Mouse (Mus musculus): ENCODE data around the gene Il22ra2.

Gene Il22ra2

GRCm38 (mm10) chr10:19621408-19622048 lies at the start of gene Il22ra2:
Gene Il22ra2, plus strand, starts transcription at chr10:19621998.
- no peak for DNase-seq (ENCODE audit: low read depth)

GRCm38 (mm10) chr10:19577571-19577970 lies 44.2 kb upstream of the Il22ra2 start:
- no peak for DNase-seq (ENCODE audit: low read depth)

GRCm38 (mm10) chr10:19578001-19578400 lies 43.8 kb upstream of the Il22ra2 start:
- DNase-seq (ENCODE audit: low read depth): no peak

- DNase-seq (ENCODE audit: low read depth): no peak
These were observed 43.3 kb upstream of the Il22ra2 start for GRCm38 (mm10) chr10:19578409-19578986.

GRCm38 (mm10) chr10:19580660-19581059 lies 41.1 kb upstream of the Il22ra2 start:
- DNase-seq (ENCODE audit: low read depth): no peak

- no peak for DNase-seq (ENCODE audit: low read depth)
These were observed 39.8 kb upstream of the Il22ra2 start for GRCm38 (mm10) chr10:19581844-19582582.

- DNase-seq (ENCODE audit: low read depth): no peak
These were observed 38.9 kb upstream of the Il22ra2 start for GRCm38 (mm10) chr10:19582806-19583430.

- no peak for DNase-seq (ENCODE audit: low read depth)
These were observed 37.7 kb upstream of the Il22ra2 start for GRCm38 (mm10) chr10:19584064-19584463.

GRCm38 (mm10) chr10:19584846-19585245 lies 37.0 kb upstream of the Il22ra2 start:
- DNase-seq (ENCODE audit: low read depth): no peak

- DNase-seq (ENCODE audit: low read depth): no peak
These were observed 35.9 kb upstream of the Il22ra2 start for GRCm38 (mm10) chr10:19585860-19586259.

GRCm38 (mm10) chr10:19587281-19587680 lies 34.5 kb upstream of the Il22ra2 start:
- DNase-seq (ENCODE audit: low read depth): no peak

GRCm38 (mm10) chr10:19589626-19590025 lies 32.2 kb upstream of the Il22ra2 start:
- DNase-seq (ENCODE audit: low read depth): no peak

GRCm38 (mm10) chr10:19591286-19591640 lies 30.5 kb upstream of the Il22ra2 start:
- DNase-seq (ENCODE audit: low read depth): no peak

GRCm38 (mm10) chr10:19591641-19592441 lies 30.0 kb upstream of the Il22ra2 start, which contains the start of gene Ifngr1:
Gene Ifngr1, plus strand, starts transcription at chr10:19591949.
- DNase-seq (ENCODE audit: low read depth): peak; percentile 99

GRCm38 (mm10) chr10:19592556-19592955 lies 29.2 kb upstream of the Il22ra2 start:
- DNase-seq (ENCODE audit: low read depth): no peak

GRCm38 (mm10) chr10:19593296-19593695 lies 28.5 kb upstream of the Il22ra2 start:
- DNase-seq (ENCODE audit: low read depth): no peak

GRCm38 (mm10) chr10:19594201-19594905 lies 27.4 kb upstream of the Il22ra2 start:
- no peak for DNase-seq (ENCODE audit: low read depth)

- no peak for DNase-seq (ENCODE audit: low read depth)
These were observed 24.9 kb upstream of the Il22ra2 start for GRCm38 (mm10) chr10:19596866-19597265.

- no peak for DNase-seq (ENCODE audit: low read depth)
These were observed 23.7 kb upstream of the Il22ra2 start for GRCm38 (mm10) chr10:19598091-19598490.

GRCm38 (mm10) chr10:19599331-19600092 lies 22.3 kb upstream of the Il22ra2 start:
- no peak for DNase-seq (ENCODE audit: low read depth)

GRCm38 (mm10) chr10:19600093-19600420 lies 21.7 kb upstream of the Il22ra2 start:
- DNase-seq (ENCODE audit: low read depth): no peak
